Mouse (Mus musculus): ENCODE measurements around the gene G6pc3. TPM values are rescaled to one million over a fixed set of nuclear protein-coding genes. Genes with fewer than 3 reads are reported as not detected.

The G6pc3 gene
- total RNA-seq, 2 experiments from 2014 or later = 36.1 to 36.2 TPM

DNA sequence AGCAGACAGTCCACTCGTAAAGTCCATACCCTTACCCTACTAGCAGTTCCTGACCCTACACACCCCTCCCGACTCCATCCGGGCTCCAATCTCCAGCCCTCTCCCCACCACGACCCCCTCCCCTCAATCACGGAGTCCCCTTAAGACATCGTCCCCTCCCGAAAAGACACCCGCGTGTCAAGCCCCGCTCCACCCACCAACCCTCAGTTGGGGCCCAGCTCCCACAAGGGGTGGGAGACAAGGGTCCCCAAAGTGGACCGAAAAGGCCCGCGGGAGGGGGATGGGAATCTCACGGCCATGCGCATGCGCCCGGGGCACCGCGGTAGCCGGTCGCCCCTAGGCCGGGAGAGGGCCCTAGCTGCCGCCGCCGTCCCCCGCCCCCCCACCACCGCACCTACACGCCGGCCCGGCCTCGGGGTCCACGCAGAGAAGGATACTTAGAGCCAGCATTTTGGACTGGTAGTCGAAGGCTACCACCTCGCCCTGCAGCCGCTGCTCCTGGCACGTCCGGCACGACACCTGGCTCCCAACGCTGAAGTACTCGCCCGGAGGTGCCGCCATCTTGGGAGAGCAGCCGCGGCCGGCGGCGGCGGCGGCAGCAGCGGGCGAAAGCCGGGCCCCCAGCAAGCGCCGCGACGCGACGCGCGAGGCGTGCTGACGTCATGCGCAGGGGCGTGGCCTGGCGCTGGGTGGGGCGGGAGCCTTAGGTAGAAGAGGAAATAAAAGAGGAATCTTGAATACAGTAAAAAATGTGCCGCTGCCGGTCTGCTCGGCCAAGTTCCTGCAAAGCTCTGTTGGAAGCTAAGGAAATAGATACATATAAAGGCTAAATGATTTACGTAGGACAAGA, 4.5 kb upstream of the G6pc3 start, which contains the start of gene Lsm12:
TSS of gene Lsm12 (minus strand) at position 651 of the 850 bp plus-strand sequence.
- intact Hi-C loops (cut with DNase I; ENCODE audit: low total_unique reads) = no loop called here
- DNase-seq = peak; percentile 97

DNA sequence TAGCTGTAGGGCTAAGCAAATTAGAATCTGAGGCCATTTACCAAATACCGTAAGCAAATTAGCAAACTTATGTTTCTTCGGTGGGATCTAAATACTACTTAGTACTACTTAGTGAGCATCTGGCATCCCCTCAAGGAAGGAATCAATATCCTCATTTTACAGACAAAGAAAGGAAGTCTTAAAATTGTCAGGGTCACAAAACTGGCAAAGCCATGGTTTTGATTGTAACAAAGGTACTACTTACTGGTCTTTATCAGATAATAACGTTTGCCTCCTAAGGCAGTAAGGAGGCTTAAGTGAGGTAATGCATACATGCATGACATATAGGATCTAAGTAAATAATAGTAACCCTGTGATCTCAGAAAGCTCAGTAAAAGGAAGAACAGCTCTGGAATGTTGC, 3.7 kb upstream of the G6pc3 start:
- no peak for DNase-seq
- intact Hi-C loops (cut with DNase I; ENCODE audit: low total_unique reads) = no loop called here

DNA sequence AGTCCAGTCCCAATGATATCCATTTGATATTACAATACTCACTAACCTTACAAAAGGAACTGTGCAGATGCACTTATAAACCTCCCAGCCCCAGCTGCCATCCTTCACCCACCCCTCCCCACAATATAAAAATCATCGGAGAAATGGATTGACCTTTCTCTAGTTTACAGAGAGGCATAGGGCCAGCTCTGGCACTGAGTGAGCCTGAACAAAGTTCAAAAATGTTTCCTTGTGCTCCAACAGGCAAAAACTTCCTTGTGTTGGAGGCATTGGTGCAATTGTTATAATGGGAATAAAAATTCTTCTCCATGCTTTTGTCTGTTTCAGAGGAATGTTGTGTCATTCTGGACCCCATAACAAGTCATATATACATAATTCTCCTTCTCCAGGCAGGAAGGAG, 3.2 kb upstream of the G6pc3 start:
- no peak for DNase-seq
- intact Hi-C loops (cut with DNase I; ENCODE audit: low total_unique reads) = no loop called here

DNA sequence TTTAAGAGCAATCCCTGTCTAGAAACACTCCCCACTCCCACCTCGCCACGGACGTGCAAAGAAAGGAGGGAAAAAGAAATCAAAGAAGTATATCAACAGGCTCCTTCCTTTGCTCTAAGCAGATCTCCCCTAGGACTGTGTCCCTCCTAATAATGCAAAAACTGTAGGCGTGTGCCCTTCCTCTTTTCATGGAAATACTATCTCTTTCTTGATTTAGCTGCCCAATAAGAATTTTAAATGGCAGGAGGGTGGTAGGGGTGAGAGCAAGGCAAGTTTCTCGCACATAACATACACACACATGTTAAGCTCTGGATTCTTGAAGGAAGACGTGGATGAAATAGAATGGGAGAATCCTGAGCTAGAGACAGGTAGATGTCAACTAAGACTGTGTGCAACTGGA, 440 bp upstream of the G6pc3 start:
- intact Hi-C loops (cut with DNase I; ENCODE audit: low total_unique reads) = no loop called here

DNA sequence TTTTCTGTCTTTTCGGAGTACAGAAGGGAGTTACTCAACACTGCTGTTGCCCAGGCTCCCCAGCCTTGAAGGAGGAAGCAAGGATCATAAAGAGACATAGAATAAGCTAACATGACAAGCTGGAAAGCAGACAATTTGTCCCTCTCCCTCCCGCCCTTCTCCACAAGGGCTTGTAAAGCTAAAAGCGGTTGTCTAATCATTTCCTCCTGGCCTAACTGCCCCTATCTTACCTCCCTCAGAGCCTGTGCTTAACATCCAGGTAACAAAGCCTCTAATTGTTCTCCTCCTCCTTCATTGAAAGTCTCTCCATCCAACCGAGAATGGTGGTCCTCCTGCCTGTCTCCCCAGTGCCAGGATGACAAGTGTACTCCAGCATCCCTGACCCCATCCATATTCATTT, 1.4 kb downstream of the G6pc3 start:
- intact Hi-C loops (cut with DNase I; ENCODE audit: low total_unique reads) = loop anchor here (5.0 kb wide), 1 partner anchor 36 kb away; no protein-coding TSS in a partner anchor

More for the DNA sequence above, 440 bp upstream of the G6pc3 start:
- no peak for DNase-seq

DNA sequence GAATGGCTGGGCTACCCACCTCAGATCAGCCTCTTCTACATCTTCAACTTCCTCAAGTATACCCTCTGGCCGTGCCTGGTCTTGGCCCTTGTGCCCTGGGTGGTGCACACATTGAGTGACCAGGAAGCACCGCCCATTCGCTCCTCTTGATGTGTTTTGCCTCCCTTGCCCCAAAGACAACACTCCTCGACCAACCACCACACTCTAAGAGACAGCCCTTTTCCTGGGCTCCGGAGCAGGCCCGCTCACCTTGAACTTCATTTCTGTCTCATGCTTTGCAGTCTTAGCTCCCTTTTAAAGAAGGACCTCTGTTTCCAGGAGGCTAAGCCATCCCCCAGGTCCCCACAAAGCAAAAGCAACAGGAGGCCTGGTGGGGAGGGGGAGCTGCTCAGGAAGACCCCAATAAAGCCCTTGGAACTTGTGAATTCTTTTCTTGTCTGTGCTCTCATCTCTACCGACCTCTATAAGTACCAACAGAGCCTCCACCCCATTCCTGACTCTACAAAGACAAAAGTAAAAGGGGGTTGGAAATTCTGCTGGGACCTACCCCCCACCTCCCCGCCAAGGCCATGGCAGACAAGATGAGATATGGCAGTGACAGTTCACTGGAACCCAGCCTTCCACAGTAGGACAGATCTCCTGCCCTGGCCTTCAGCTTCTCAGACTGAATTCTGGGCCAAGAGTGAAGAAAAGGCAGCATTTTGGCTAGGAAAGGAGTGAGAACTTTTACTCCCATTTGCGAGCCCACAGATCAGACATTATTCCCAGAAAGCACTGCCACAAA, 4.4 kb downstream of the G6pc3 start:
- intact Hi-C loops (cut with DNase I; ENCODE audit: low total_unique reads) = loop anchor here (5.0 kb wide), 1 partner anchor 33 kb away; no protein-coding TSS in a partner anchor

More for the DNA sequence above, 1.4 kb downstream of the G6pc3 start:
- DNase-seq = no peak

DNA sequence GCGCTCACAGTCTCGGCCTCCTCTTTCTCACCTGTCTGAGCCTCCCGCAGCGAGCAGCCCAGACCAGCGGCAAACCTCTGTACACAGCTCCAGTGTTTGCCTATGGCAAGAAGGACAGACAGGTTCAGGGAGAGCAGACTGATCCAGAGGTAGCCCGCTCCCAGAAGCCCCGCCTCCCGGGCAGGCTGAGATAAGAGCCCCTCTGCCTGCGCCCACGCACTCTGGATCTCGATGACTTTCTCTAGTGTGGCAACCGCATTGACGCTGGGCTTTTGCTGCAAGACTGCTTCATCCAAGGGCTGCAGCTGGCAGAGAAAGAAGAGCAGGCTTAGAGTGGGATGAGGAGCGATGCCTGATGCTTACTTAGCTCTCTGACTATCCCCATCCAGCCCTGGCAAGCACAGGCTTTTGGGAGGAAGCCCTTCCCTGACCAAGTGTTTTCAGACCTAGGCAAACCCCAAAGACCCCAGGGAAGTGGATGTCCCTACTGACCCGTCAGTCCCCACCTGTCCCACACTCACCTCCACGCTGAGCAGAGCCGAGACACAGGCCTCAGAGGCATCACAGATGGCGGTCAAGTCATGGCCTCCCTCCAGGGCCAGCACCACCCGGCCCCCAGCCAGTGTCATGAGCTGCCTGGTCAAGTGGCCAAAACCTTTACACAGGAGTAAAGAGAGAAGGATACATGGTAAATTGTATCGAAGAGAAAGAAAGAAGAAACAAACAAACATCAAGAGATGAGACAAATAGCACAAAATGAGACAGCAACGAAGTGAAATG, 6.8 kb downstream of the G6pc3 start:
- intact Hi-C loops (cut with DNase I; ENCODE audit: low total_unique reads) = no loop called here
- DNase-seq = no peak

More for the DNA sequence above, 4.4 kb downstream of the G6pc3 start:
- DNase-seq = no peak

DNA sequence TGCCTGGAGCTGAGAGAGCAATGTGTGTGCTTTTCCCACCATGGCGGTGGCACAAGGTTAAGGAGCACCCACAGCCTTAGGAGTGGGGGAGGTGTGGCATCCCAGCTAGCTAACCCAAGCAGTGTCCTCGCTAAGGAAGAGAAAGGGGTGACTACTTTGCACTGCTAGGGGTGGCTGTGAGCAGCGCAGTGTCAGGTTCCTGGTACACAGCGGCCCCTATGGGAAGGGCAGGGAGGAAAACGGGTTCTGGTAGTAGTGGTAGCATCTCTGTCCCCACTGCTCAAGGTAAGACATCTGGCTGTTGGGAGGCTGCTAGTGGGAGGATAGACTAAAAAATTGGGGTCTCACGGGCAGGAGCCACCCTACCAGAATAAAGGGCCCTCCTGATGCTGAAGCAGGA, 8.8 kb downstream of the G6pc3 start:
- no peak for DNase-seq

DNA sequence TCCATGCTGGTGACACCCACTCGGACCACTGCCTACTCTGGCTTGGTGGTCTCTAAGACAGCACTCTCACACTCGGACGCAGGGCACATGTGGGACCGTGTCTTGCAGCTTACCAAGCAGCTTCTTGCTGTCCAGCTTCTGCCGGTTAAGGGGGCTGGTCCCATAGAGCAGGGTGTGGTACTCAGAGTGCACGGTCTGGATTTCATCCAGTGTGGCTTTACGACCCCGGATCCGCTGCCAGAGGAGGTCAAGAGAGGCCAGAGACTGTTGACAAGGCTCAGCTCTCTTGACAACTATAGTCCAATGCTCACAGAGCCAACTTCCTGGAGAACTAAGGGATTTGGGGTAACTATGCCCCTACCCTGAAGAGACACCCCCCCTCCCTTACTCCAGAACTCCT, 10.4 kb downstream of the G6pc3 start:
- intact Hi-C loops (cut with DNase I; ENCODE audit: low total_unique reads) = loop anchor here (10.0 kb wide), 1 partner anchor 65 kb away; the partner anchor contains the start of gene Asb16
- DNase-seq = no peak

More for the DNA sequence above, 8.8 kb downstream of the G6pc3 start:
- intact Hi-C loops (cut with DNase I; ENCODE audit: low total_unique reads) = no loop called here

DNA sequence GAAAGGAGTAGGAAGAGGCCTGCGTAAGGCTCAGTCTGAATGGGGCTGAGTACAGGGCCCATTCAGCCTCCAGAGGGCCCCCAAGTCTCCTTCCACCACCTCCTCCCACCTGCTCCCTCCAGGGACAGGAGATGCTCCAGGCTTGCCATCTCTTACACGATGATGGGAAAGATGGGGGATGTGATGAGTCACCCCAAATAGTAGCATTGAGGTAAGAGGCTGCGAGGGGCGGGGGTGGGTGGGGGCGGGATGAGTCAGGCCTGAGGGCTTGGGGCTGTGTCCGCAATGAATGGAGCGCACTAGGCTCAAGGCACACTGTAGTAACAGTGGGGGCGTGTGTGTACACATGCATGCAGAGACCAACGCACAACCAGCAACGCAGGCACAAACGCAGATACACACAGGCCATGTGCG, 12.0 kb downstream of the G6pc3 start:
- intact Hi-C loops (cut with DNase I; ENCODE audit: low total_unique reads) = loop anchor here (10.0 kb wide), 1 partner anchor 63 kb away; the partner anchor contains the start of gene Asb16
- no peak for DNase-seq

DNA sequence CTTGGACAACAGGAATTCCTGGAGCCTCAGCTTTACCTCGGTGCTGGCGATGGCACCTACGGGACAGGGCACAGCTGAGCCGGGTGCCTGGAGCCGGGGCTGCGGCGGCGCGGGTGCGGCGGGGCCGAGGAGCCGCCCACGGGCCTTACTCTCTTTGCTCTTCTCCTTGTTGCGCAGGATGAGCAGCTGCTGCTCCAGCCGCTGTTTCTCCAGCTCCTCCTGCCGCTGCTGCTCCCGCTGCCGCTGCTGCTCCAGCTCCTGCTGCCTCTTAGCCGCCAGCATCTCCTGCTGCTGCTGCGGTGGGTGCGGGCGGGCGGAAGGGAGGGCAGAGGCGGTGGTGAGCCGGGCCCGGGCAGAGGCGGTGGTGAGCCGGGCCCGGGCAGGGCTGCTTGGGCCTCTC, 17.1 kb downstream of the G6pc3 start:
- intact Hi-C loops (cut with DNase I; ENCODE audit: low total_unique reads) = loop anchor here (10.0 kb wide), 1 partner anchor 58 kb away; the partner anchor contains the start of gene Asb16
- DNase-seq = no peak

DNA sequence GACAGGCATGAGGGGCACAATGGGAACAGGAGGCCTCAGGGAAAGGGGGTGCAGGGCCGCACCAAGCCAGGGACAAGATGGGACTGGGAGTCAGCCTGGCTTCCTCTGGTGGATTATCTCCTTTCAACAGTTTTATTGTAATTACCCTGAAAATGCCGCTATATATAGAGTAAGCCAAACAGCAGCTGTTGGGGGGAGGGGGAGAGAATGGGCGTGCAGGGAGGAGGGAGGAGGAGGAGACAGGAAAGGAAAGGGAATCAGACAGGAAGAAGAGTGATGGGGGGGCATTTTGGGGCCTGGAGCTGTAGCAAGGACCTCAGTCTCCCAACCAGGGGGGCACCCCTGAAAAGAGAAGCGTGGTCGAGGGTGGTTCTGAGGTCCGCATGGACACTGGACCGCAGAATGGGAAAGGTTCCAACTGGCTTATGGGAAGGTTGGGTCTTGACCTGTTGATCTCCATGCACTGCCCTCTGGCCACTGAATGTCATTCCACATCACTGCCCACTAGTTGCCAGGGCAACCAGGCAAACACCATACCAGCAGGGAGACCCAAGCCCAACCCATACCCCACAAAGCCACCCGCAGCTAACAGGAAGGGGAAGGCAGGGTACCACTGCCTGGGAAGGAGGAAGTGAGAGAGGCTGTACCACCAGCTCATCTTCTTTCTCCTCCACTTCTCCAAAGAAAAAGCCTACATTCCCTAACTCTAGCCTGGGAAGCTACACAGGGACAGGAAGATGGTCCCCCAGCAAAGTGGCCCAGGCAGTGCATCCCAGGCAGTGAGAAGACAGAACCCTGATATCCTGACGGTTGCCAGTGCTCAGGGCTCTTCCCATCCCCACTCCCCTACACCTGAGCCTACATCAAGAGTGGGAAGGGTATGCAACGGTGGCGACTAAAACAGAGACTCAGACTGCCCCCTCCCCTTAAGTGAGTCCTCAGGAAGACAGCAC, 18.7 kb downstream of the G6pc3 start:
- intact Hi-C loops (cut with DNase I; ENCODE audit: low total_unique reads) = loop anchor here (10.0 kb wide), 1 partner anchor 57 kb away; the partner anchor contains the start of gene Asb16
- DNase-seq = no peak

DNA sequence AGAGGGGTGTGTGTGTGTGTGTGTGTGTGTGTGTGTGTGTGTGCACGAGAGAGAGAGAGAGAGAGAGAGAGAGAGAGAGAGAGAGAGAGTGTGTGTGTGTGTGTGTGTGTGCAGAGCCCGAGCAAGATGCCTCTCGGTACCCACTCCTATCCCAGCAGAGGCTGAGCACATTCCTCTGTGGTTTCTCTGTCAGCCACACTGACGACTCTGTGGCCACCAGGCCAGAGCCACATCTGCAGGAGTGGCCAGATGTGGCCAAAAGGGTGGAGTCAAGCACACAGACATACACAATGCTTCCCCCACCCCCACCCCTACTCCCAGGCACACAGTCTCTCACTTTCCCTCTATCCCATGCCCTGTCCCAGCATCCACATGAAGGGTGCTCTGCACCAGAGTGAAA, 19.4 kb downstream of the G6pc3 start:
- no peak for DNase-seq
- intact Hi-C loops (cut with DNase I; ENCODE audit: low total_unique reads) = loop anchor here (10.0 kb wide), 1 partner anchor 56 kb away; the partner anchor contains the start of gene Asb16

DNA sequence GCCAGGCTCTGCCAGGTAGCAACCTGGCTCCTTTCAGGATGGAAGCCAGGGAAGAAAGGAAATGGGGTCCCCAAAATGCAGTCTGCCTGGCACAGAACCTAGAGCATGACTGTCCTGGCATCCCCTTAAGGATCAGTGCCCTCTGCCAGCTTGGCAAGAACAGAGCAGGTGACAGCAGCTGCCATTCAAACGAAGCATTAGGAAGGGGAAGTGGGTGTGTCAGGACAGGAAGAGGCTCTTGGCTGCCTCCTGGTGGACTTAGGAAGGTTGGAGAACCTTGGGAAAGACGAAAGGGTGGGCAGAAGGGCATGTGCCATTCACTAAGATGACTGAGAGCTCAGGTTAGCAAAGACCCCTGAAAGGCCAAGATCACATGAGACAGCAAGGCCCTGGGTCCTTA, 20.3 kb downstream of the G6pc3 start:
- intact Hi-C loops (cut with DNase I; ENCODE audit: low total_unique reads) = loop anchor here (10.0 kb wide), 1 partner anchor 55 kb away; the partner anchor contains the start of gene Asb16
- DNase-seq = no peak

DNA sequence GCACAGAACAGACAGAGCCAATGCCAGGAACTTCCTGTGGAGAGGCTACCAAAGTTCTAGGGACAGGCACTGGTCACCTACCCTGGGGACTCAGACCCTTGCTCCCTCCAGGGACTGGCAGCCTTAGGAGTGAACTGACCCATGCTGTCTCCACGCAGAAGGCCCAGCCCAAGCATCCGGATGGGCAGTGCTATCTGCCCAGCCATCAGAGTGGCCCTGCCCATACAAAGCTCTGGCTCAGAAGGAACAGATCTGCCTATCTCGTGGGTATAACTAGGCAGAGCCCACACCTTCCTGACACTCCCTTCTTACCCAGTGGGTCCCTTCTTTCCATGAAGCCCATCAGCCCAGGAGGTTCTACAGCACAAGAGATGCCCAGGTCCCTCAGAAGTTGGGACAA, 20.8 kb downstream of the G6pc3 start:
- no peak for DNase-seq
- intact Hi-C loops (cut with DNase I; ENCODE audit: low total_unique reads) = no loop called here

DNA sequence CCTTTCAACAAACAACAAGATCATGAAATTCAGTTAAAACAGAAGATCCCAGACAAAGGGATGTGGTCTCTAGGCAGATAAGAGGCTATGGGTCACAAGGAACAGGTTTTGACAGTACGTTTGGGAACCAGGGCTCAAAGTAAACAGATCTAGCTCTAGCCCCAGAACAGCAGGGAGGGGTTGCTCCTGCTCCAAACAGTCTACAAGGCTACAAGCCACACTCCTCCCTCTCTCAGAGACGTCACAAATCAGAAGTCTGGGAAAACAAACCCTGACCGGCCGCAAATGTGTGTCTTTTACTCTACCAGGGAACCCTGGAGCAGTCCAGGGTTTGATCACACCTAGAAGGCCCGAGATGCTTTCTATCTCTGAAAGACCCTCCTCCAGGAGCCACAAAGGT, 21.6 kb downstream of the G6pc3 start:
- no peak for DNase-seq
- intact Hi-C loops (cut with DNase I; ENCODE audit: low total_unique reads) = no loop called here

DNA sequence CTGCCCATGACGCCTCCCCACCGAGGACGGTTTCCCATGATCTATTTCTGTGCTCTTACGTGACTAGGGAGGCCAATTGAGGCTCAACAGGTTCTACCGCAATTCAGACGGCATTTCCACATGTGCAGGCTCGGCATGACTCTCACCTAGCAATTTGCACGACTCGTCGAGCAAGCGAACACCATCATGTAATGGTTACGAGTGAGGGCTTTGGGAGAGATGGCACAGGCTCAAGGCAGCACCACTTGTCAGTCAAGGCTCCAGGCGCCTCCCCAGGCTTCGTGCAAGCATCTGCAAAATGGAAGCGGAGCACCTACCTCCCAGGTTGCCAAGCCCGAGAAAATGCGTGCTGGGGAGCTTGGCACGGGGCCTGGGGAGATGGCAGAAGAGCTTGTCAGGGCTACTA, 22.5 kb downstream of the G6pc3 start:
- intact Hi-C loops (cut with DNase I; ENCODE audit: low total_unique reads) = no loop called here
- DNase-seq = peak; percentile 72
